Mouse (Mus musculus): ENCODE data around the gene Bglap2. TPM values are rescaled to one million over a fixed set of nuclear protein-coding genes. Genes with fewer than 3 reads are reported as not detected.
"Not testable (repeated sequence)": the region's sequence is repeated elsewhere in the genome, so short reads cannot be mapped to it uniquely, and the experiment has no call there.

The Bglap2 gene
- polyA plus RNA-seq, 1 experiment from 2014 or later: not detected

DNA sequence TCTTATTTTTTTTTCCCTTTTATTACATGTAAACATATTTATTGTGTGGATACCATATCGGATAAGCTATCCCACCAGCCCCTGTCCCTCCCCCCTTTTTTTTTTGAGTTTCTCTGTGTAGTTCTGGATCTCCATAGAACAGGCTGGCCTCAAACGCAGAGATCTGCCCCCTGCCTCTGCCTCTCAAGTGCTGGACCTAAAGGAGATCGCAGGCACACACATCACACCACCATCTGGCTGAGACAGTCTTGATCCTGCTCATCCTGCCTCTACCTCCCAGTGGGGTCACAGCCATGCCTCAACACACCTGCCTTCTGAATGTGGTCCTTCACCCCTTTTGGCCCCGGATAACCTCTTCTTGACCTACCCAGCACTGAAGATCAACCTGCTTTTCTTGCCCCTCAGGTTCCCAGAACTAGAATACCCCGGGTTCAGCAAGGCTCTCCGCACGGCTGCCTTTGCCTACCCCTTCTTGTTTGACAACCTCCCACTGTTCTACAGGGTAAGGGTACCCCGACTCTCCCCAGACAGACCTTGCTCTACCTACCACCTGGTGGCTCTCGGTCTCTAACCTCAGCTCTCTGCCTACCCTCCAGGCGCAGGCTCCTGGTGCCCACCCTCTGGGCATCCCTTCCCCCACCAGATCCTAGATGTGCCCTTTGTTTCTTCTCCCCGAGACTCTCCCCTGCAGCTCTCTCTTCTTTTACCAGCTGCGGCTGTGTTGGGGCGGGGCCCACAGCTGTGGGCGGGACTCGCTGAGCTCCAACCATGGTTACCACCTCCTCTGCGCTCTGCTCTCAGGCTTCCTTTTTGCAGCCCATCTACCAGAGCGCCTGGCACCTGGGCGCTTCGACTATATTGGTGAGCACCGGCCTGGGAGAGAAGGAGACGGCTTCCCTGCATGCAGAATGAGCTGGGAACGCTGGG, 3.2 kb upstream of the Bglap2 start:
- H3K27me3 ChIP-seq; H3K4me1 ChIP-seq; H3K9me3 ChIP-seq; H3K36me3 ChIP-seq (replicated peaks): not testable (repeated sequence)
- H3K27ac ChIP-seq: peak overlapping the region; percentile 80
- peak; percentile 94 for ATAC-seq (ENCODE audit: low FRiP score)
- peak overlapping the region; percentile 53 for H3K4me2 ChIP-seq
- 6% methylated on average over 22 of the region's 22 CpGs for WGBS
- H3K4me3 ChIP-seq (replicated peaks): peak overlapping the region; percentile 26
- H3K9ac ChIP-seq: 0 out of 2 replicates have a peak overlapping the region, but pooled peaks have one; percentile 40

DNA sequence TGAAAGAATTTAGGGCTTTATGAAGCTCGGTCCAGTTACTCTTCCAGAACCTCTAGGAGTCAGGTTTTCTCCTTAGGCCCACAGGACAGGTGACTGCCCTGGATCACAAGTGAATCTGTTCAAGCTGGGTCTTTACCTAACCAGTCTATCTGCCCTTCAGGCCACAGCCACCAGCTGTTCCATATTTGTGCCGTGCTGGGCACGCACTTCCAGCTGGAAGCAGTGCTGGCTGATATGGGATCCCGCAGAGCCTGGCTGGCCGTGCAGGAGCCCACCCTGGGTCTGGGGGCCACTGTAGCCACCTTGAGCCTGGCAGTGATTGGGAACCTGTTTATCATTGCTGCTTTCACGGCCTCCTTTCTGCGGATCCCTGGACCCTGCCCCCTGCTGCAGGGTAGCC, 1.9 kb downstream of the Bglap2 start:
- H3K9ac ChIP-seq; H3K4me2 ChIP-seq; H3K27me3 ChIP-seq; H3K9me3 ChIP-seq; H3K36me3 ChIP-seq (replicated peaks); H3K4me3 ChIP-seq (replicated peaks): not testable (repeated sequence)
- H3K4me1 ChIP-seq: peaks cover 12% of the 10 kb centered on the region
- peak overlapping the region; percentile 81 for H3K27ac ChIP-seq
- WGBS: 18% methylated on average over 5 of the region's 7 CpGs
- ATAC-seq (ENCODE audit: low FRiP score): peak; percentile 12; the same call in 1 of the 2 replicates

DNA sequence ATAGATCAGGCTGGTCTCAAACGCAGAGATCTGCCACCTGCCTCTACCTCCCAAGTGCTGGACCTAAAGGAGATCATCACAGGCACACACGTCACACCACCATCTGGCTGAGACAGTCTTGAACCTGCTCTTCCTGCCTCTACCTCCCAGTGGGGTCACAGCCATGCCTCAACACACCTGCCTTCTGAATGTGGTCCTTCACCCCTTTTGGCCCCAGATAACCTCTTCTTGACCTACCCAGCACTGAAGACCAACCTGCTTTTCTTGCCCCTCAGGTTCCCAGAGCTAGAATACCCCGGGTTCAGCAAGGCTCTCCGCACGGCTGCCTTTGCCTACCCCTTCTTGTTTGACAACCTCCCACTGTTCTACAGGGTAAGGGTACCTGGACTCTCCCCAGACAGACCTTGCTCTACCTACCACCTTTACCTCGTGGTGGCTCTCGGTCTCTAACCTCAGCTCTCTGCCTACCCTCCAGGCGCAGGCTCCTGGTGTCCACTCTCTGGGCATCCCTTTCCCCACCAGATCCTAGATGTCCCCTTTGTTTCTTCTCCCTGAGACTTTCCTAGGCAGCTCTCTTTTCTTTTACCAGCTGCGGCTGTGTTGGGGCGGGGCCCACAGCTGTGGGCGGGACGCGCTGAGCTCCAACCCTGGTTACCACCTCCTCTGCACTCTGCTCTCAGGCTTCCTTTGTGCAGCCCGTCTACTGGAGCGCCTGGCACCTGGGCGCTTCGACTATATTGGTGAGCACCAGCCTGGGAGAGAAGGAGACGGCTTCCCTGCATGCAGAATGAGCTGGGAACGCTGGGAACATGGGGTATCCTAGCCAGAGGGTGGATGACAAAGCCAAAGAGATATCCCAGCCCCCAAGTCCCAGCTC, 2.5 kb downstream of the Bglap2 start:
- H3K4me3 ChIP-seq (replicated peaks): peak overlapping the region; percentile 11; the same call in 1 of the 2 replicates

DNA sequence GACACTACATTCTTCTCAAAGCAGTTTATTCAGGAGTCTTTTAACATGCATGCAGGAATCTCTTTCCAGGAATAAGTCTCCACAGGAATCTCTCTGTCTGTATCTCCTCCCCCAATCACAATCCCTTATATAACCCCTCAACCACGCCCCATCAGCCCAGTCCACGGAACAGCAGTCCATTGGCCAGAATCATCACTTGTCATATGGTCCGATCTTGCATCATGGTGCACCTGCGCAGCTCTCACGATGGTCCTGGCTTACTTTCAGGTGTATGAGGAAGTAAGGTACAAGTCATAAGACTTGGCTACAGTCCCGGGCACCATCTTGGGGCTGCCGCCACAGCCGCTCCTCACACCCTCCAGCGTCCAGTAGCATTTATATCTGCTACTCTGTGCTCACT, 5.9 kb downstream of the Bglap2 start, which contains the start of gene Bglap3:
Gene Bglap3, minus strand, starts transcription at position 101 of the 400 bp plus-strand sequence.
- H3K9me3 ChIP-seq; H3K27ac ChIP-seq; ATAC-seq (ENCODE audit: low FRiP score); H3K4me1 ChIP-seq; H3K4me2 ChIP-seq; H3K36me3 ChIP-seq (replicated peaks); H3K27me3 ChIP-seq; H3K4me3 ChIP-seq (replicated peaks); H3K9ac ChIP-seq: not testable (repeated sequence)
- WGBS: 91% methylated on average over 9 of the region's 9 CpGs

More for the DNA sequence above, 2.5 kb downstream of the Bglap2 start:
- H3K27ac ChIP-seq: peak overlapping the region; percentile 81
- not testable (repeated sequence) for H3K4me1 ChIP-seq; H3K36me3 ChIP-seq (replicated peaks); H3K9me3 ChIP-seq; H3K27me3 ChIP-seq
- peak overlapping the region; percentile 38 for H3K4me2 ChIP-seq
- 0 out of 2 replicates have a peak overlapping the region, but pooled peaks have one; percentile 17 for H3K9ac ChIP-seq
- peak; percentile 94 for ATAC-seq (ENCODE audit: low FRiP score)
- 9% methylated on average over 19 of the region's 19 CpGs for WGBS

DNA sequence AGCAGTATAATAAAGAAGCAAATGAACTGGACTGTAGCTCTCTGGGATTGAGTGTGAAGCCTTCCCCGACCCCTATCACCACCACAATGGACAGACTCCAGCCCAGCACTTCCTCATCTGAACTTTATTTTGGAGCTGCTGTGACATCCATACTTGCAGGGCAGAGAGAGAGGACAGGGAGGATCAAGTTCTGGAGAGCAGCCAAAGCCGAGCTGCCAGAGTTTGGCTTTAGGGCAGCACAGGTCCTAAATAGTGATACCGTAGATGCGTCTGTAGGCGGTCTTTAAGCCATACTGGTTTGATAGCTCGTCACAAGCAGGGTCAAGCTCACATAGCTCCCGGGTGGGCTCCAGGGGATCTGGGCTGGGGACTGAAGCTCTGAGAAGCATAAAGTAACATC, 10.0 kb downstream of the Bglap2 start:
- H3K4me1 ChIP-seq; H3K9me3 ChIP-seq; H3K36me3 ChIP-seq (replicated peaks); H3K27ac ChIP-seq; ATAC-seq (ENCODE audit: low FRiP score); H3K9ac ChIP-seq; H3K4me2 ChIP-seq; H3K4me3 ChIP-seq (replicated peaks): not testable (repeated sequence)
- WGBS: 88% methylated on average over 7 of the region's 7 CpGs
- H3K27me3 ChIP-seq: peaks cover 23% of the 10 kb centered on the region

DNA sequence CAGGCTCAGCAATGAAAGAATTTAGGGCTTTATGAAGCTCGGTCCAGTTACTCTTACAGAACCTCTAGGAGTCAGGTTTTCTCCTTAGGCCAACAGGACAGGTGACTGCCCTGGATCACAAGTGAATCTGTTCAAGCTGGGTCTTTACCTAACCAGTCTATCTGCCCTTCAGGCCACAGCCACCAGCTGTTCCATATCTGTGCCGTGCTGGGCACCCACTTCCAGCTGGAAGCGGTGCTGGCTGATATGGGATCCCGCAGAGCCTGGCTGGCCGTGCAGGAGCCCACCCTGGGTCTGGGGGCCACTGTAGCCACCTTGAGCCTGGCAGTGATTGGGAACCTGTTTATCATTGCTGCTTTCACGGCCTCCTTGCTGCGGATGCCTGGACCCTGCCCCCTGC, 11.0 kb downstream of the Bglap2 start:
- not testable (repeated sequence) for H3K36me3 ChIP-seq (replicated peaks); H3K4me3 ChIP-seq (replicated peaks); H3K4me2 ChIP-seq; H3K27ac ChIP-seq; H3K9me3 ChIP-seq; H3K9ac ChIP-seq; H3K4me1 ChIP-seq
- 53% methylated on average over 4 of the region's 7 CpGs for WGBS
- ATAC-seq (ENCODE audit: low FRiP score): 0 out of 2 replicates have a peak, but pooled peaks have one; percentile 28
- peaks cover 23% of the 10 kb centered on the region for H3K27me3 ChIP-seq

DNA sequence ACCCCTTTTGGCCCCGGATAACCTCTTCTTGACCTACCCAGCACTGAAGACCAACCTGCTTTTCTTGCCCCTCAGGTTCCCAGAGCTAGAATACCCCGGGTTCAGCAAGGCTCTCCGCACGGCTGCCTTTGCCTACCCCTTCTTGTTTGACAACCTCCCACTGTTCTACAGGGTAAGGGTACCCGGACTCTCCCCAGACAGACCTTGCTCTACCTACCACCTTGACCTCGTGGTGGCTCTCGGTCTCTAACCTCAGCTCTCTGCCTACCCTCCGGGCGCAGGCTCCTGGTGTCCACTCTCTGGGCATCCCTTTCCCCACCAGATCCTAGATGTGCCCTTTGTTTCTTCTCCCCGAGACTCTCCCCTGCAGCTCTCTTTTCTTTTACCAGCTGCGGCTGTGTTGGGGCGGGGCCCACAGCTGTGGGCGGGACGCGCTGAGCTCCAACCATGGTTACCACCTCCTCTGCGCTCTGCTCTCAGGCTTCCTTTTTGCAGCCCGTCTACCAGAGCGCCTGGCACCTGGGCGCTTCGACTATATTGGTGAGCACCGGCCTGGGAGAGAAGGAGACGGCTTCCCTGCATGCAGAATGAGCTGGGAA, 11.6 kb downstream of the Bglap2 start:
- not testable (repeated sequence) for H3K4me1 ChIP-seq, H3K9ac ChIP-seq
- 2% methylated on average over 21 of the region's 22 CpGs for WGBS

DNA sequence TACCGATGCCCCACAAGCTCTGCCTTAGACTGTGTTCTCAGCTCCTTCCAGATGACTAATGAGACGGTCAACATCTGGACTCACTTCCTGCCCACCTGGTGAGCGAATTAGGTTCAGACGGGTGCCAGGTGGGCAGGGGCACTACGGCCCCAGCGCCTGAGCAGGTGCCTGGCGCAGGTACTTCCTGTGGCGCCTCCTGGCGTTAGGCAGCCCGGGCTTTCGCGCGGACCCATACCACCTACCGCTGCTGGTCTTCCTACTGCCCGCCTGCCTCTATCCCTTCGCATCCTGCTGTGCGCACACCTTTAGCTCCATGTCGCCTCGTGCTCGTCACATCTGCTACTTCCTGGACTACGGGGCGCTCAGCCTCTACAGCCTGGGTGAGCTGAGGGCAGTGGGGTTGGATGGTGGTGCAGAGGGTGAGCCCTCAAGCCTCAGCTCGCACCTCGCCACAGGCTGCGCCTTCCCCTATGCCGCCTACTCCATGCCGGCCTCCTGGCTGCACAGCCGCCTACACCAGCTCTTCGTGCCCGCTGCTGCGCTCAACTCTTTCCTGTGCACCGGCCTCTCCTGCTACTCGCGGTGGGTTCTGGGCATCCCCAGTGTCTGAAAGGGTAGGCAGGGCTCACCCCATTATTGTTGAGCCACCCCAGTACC, 12.7 kb downstream of the Bglap2 start:
- Histone ChIP-seq H3K27me3 (peaks cover 23% of the 10 kb centered on the region), H3K9ac (peak overlapping the region; percentile 9; the same call in 1 of the 2 replicates), H3K4me3 (replicated peaks) (no peak overlapping the region), H3K27ac (no peak overlapping the region), H3K9me3 (peaks cover 10% of the 10 kb centered on the region), H3K4me2 (peak overlapping the region; percentile 44), H3K4me1 (peaks cover 4% of the 10 kb centered on the region; the same call in 1 of the 2 replicates), H3K36me3 (replicated peaks) (peaks cover 19% of the 10 kb centered on the region)
- 34% methylated on average over 34 of the region's 34 CpGs for WGBS
- no peak for ATAC-seq (ENCODE audit: low FRiP score)

More for the DNA sequence above, 11.6 kb downstream of the Bglap2 start:
- peak overlapping the region; percentile 67 for H3K27ac ChIP-seq
- H3K4me3 ChIP-seq (replicated peaks): peak overlapping the region; percentile 25
- H3K9me3 ChIP-seq; H3K36me3 ChIP-seq (replicated peaks): not testable (repeated sequence)
- H3K4me2 ChIP-seq: peak overlapping the region; percentile 44
- H3K27me3 ChIP-seq: peaks cover 23% of the 10 kb centered on the region
- peak; percentile 84 for ATAC-seq (ENCODE audit: low FRiP score)

DNA sequence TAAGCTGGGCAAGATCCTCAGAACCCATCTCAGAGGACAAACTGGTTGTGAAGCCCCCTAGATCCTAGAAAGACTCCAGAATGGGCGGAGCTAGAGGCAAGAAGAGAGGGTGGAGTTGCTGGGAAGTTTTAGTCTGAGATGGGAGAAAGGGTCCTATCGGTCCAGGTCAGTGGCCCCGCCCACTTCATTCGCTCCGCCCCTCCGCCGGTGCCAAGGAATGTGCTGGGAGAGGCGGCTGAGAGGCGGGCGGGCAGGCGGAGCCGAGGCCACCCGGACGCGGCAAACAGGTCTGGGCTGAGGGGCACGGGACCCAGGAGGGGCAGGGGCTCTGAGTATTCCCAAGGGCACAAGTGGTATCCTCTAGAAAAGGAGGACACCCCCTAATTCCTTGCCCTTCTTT, 14.2 kb downstream of the Bglap2 start, which contains the start of gene Paqr6:
Gene Paqr6, plus strand, starts transcription at position 248 of the 400 bp plus-strand sequence.
- Histone ChIP-seq H3K36me3 (replicated peaks) (peaks cover 34% of the 10 kb centered on the region), H3K9me3 (no peaks in the 10 kb centered on the region), H3K4me2 (0 out of 2 replicates have a peak within 1 kb of the TSS, but pooled peaks have one; percentile 11), H3K27me3 (peaks cover 23% of the 10 kb centered on the region), H3K9ac (no peak within 1 kb of the TSS), H3K4me3 (replicated peaks) (no peak within 1 kb of the TSS), H3K27ac (no peak within 1 kb of the TSS), H3K4me1 (peaks cover 10% of the 10 kb centered on the region; the same call in 1 of the 2 replicates)
- no peak for ATAC-seq (ENCODE audit: low FRiP score)
- 2% methylated on average over 16 of the region's 16 CpGs for WGBS

DNA sequence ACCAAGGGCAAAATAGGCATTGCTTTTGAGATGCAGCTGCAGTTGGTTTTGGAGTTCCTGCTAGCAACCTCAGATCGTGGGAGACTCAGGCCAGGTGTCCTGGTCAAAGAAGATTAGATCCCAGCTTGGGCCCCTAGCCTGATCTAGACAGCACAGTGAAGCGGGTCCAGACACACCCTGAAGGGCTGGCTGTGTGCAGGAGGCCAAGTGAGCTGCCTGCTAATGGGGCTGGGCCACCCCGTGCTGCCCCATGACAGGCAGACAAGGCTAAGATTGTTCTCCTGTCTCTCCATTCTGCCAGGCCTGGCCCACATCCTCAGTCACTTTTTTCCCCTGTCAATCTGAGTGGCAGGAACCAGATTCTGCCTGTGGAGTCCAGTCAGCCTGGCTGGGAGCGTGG, 14.8 kb downstream of the Bglap2 start:
- peaks cover 23% of the 10 kb centered on the region for H3K27me3 ChIP-seq
- ATAC-seq (ENCODE audit: low FRiP score): no peak
- H3K4me2 ChIP-seq: no peak overlapping the region
- H3K9ac ChIP-seq: no peak overlapping the region
- no peaks in the 10 kb centered on the region for H3K9me3 ChIP-seq
- WGBS: 53% methylated on average over 4 of the region's 4 CpGs
- peaks cover 10% of the 10 kb centered on the region; the same call in 1 of the 2 replicates for H3K4me1 ChIP-seq
- H3K36me3 ChIP-seq (replicated peaks): peaks cover 40% of the 10 kb centered on the region
- no peak overlapping the region for H3K4me3 ChIP-seq (replicated peaks)
- H3K27ac ChIP-seq: no peak overlapping the region

DNA sequence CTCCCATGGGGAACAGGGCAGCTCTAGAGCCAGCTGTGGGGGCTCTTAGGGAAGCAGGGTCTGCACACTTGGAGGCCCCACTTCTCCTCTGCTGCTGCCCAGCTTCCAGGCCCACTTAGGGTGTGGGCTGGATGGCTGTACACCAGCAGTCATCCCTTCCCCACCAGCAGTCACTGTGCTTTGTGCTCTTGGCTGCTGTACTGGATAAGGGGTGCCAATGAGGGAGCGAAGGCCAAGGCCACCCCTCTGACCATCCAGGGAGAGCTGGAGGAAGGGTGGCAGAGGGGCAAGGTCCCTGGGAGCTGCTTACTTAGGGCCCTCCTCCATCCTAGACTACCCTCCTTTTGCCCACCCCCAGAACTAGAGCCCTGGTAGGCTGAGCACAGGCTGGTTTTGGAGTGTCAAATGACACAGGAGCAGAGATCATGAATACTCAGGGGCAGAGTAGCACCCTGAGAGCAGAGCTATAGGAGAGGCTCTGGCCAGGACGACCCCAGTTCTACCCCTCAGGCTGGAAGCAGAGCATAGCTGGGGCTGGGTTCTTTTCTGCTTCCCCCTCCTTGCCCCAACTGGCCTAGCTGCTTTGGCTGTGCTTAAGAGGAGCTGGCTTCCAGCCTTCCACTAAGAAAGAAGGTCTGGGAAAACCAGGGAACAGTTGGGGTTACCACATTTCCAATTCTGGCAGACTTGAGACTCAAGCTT, 16.7 kb downstream of the Bglap2 start:
- Histone ChIP-seq H3K27ac (no peak overlapping the region), H3K27me3 (peaks cover 23% of the 10 kb centered on the region), H3K4me1 (peaks cover 10% of the 10 kb centered on the region; the same call in 1 of the 2 replicates), H3K36me3 (replicated peaks) (peaks cover 58% of the 10 kb centered on the region), H3K4me2 (no peak overlapping the region), H3K4me3 (replicated peaks) (no peak overlapping the region), H3K9me3 (no peaks in the 10 kb centered on the region), H3K9ac (no peak overlapping the region)
- ATAC-seq (ENCODE audit: low FRiP score): no peak
- 93% methylated on average over 2 of the region's 2 CpGs for WGBS
